Mouse (Mus musculus) cerebellum, adult 9-11 months (tissue): ENCODE data around the gene Vegfb.

Source experiments
- DNase-seq: peaks from one replicate; pipeline ENCODE4 v3.0.0; 2022

Vegfb gene

GRCm38 (mm10) chr19:6939106-6940002 is 48.1 kb downstream of the Vegfb start:
- peak; percentile 67 for DNase-seq

- DNase-seq: peak; percentile 85
Observed at GRCm38 (mm10) chr19:6937541-6938465, 49.6 kb downstream of the Vegfb start.

GRCm38 (mm10) chr19:6936299-6936698 is 51.2 kb downstream of the Vegfb start:
- DNase-seq: peak; percentile 64

- peak; percentile 62 for DNase-seq
Observed at GRCm38 (mm10) chr19:6934195-6934977, 53.1 kb downstream of the Vegfb start, which contains the start of gene Kcnk4. Gene Kcnk4, minus strand, starts transcription at chr19:6934515.

DNA sequence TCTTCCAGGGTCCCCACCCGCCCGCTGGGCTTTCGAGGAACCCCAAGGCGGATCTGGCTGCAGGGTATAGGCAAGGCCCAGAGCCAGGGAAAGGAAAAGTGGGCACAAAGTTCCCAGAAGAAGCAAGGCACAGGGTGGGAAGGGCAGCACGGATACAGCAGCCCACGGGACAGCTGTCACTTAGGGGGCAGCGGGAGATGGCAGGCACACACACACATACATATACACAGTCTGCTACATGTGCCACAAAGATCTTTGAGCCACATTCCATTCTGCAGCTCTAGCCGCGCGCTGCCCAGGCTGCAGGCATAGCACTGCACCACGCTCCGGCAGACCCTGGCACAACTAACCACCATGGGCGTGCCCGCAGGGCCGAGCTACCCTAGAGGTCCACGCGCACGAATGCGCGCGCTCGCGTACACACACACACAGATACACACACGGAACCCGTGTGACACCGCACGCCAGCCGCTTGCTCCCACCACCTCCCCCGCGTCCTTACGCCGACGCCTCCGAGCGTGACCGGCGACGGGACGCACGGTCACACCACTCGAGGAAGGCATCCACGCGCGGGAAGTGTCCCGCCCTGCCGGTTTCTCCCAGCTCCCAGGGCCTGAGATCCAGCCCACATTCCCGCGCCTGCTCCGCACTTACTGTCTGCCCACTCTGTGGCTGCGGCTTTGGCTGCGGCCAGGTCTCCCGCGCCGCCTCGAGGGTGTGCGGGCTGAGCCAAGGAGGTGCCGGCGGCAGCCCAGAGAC is 53.8 kb downstream of the Vegfb start:
- DNase-seq: peak; percentile 82

DNA sequence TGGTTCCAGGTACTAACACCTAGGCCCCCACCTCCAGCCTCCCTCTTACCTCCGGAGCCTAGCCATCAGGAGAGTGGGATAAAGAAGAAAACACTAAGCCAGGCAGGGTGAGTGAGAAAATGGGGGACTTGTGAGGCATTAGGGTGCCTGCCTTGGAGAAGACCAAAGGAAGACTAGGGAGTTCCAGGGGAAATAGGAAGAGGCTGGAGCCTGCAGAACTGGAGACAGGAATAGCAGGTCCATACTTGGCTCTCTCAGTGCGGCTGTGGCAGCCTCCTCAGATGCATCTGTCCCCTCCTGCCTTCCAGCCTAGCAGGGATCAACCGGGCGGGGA is 54.4 kb downstream of the Vegfb start:
- no peak for DNase-seq
